ENCODE assay signal across 19 mouse cellular contexts in the genomic region with DNA sequence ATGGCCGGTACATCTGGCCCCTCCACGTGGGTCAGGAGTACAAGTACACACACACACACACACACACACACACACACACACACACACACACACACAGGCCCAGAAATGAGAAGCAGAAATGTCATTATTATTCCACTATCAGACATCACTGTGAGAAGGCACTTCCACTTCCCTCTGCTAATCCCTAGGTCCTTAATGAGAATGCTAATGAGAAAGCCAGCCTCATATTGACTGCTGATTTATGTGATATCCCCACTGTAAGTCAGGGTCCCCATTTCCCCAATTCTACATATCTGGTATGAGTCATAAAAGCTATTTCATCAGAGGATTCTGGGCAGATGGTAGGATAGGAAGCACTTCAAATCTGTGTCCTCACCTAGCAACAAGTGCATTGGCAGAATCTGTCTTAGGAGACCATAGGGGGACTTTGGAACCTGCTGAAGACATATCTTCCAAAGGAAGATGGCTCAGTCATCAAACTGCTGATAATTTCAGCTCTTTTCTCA. TPM values are rescaled to one million over a fixed set of nuclear protein-coding genes. Genes with fewer than 3 reads are reported as not detected.
"Had no signal": no experiment of that assay in that cellular context is flagged by ENCODE, and none has a peak within 500 bp of the region (broad histone marks: within the 10 kb centered on the region; RNA-seq: fewer than 3 reads in every experiment).

No protein-coding gene starts in this region.

- H3K27ac ChIP-seq: liver, embryonic 15.5 days; lung, embryonic 15.5 days; macrophage; midbrain, embryonic 13.5 days; midbrain, embryonic 15.5 days; neural tube, embryonic 13.5 days; neural tube, embryonic 15.5 days had no signal

- DNase-seq: liver, postnatal 0 days; lung, adult 2 months; lung, postnatal 14 days; lung, postnatal 36 days; right cerebral cortex, postnatal 14 days; thymus, adult 18-20 months; thymus, postnatal 14 days; thymus, postnatal 36 days had no signal

- H3K9me3 ChIP-seq: liver, embryonic 15.5 days; lung, embryonic 15.5 days; megakaryocyte, embryonic 14.5 days; midbrain, embryonic 13.5 days; midbrain, embryonic 15.5 days; neural tube, embryonic 13.5 days; neural tube, embryonic 15.5 days had no signal

- H3K4me3 ChIP-seq: liver, embryonic 15.5 days; lung, embryonic 15.5 days; megakaryocyte, embryonic 14.5 days; midbrain, embryonic 13.5 days; midbrain, embryonic 15.5 days; myocyte; neural tube, embryonic 13.5 days; neural tube, embryonic 15.5 days had no signal

- H3K36me3 ChIP-seq: liver, embryonic 15.5 days; lung, embryonic 15.5 days; midbrain, embryonic 13.5 days; midbrain, embryonic 15.5 days; neural tube, embryonic 13.5 days; neural tube, embryonic 15.5 days had no signal

- H3K4me2 ChIP-seq: liver, embryonic 15.5 days; lung, embryonic 15.5 days; midbrain, embryonic 11.5 days; midbrain, embryonic 13.5 days; midbrain, embryonic 15.5 days; neural tube, embryonic 13.5 days; neural tube, embryonic 15.5 days had no signal

- ATAC-seq: liver, postnatal 0 days; lung, postnatal 0 days; midbrain, embryonic 13.5 days; midbrain, embryonic 15.5 days had no signal

- H3K9ac ChIP-seq: liver, embryonic 15.5 days; liver, postnatal 0 days; lung, embryonic 15.5 days; midbrain, embryonic 13.5 days; midbrain, embryonic 15.5 days; neural tube, embryonic 13.5 days; neural tube, embryonic 15.5 days had no signal

- H3K27me3 ChIP-seq: lung, embryonic 15.5 days; midbrain, embryonic 13.5 days; midbrain, embryonic 15.5 days; neural tube, embryonic 13.5 days; neural tube, embryonic 15.5 days had no signal

- H3K4me1 ChIP-seq: liver, embryonic 15.5 days had no signal

RNA-seq across cellular contexts. Expression of gene Xrra1, which starts 28.4 kb away (rescaled TPM):
- polyA plus RNA-seq: liver, embryonic 15.5 days had no signal
